Mouse (Mus musculus): ENCODE data around the gene Itfg2.
A peak's percentile ranks its signal among the peaks of the same experiment; 100 is the strongest.

- no peak for TF ChIP-seq CTCF (IDR thresholded peaks at IDR 0.05; ENCODE audit: borderline replicate concordance, insufficient read depth, low read length)
- TF ChIP-seq POLR2A (IDR thresholded peaks at IDR 0.05; ENCODE audit: low read depth, low read length): peak; percentile 58; the same call in 1 of the 2 replicates
These were observed 62.2 kb downstream of the Itfg2 start, which contains the start of the genes Rhno1 and Foxm1 for GRCm38 (mm10) chr6:128362381-128363006.

Data from embryonic fibroblast, embryonic 13.5 days (primary cell).